Mouse (Mus musculus): ENCODE measurements around the gene Galt. TPM values are rescaled to one million over a fixed set of nuclear protein-coding genes. Genes with fewer than 3 reads are reported as not detected.
A peak's percentile ranks its signal among the peaks of the same experiment; 100 is the strongest.

Gene Galt
- polyA plus RNA-seq (2012; rRNA removed), result 189 and 211 TPM in 2 replicates

- H3K4me1 ChIP-seq (replicated peaks; ENCODE audit: control insufficient read depth, insufficient read depth, low read length), result peaks cover 11% of the 10 kb centered on the region
- H3K4me3 ChIP-seq (ENCODE audit: control insufficient read depth, insufficient read depth, low read length), result peak within 1 kb of the TSS; percentile 93
- peaks cover 6% of the 10 kb centered on the region for H3K36me3 ChIP-seq (ENCODE audit: control insufficient read depth, insufficient read depth, low read length)
- TF ChIP-seq CTCF (IDR thresholded peaks at IDR 0.05; ENCODE audit: borderline replicate concordance, control insufficient read depth, extremely low read depth, insufficient read depth, low read length, poor library complexity), result no peak
- TF ChIP-seq POLR2A (IDR thresholded peaks at IDR 0.05; ENCODE audit: control insufficient read depth, extremely low read depth, insufficient read depth, low read length, poor library complexity), result no peak
- no peak for DNase-seq
- no peaks in the 10 kb centered on the region for H3K27me3 ChIP-seq (ENCODE audit: control insufficient read depth, insufficient read depth, low read length)
- WGBS, result 17% methylated on average over 14 of the region's 14 CpGs
- H3K27ac ChIP-seq (ENCODE audit: control insufficient read depth, insufficient read depth, low read length), result peak within 1 kb of the TSS; percentile 63
Measured at GRCm38 (mm10) chr4:41754797-41755337, at the start of gene Galt. Gene Galt (plus strand): TSS chr4:41755228.

- Histone ChIP-seq H3K27ac (ENCODE audit: control insufficient read depth, insufficient read depth, low read length) (no peak overlapping the region), H3K27me3 (ENCODE audit: control insufficient read depth, insufficient read depth, low read length) (0 out of 2 replicates have a peak, but pooled peaks cover 3% of the 10 kb centered on the region), H3K4me1 (replicated peaks; ENCODE audit: control insufficient read depth, insufficient read depth, low read length) (peaks cover 6% of the 10 kb centered on the region; the same call in 1 of the 2 replicates), H3K36me3 (ENCODE audit: control insufficient read depth, insufficient read depth, low read length) (no peaks in the 10 kb centered on the region), H3K4me3 (ENCODE audit: control insufficient read depth, insufficient read depth, low read length) (no peak overlapping the region)
- no peak for TF ChIP-seq CTCF (IDR thresholded peaks at IDR 0.05; ENCODE audit: borderline replicate concordance, control insufficient read depth, extremely low read depth, insufficient read depth, low read length, poor library complexity)
- no peak for TF ChIP-seq POLR2A (IDR thresholded peaks at IDR 0.05; ENCODE audit: control insufficient read depth, extremely low read depth, insufficient read depth, low read length, poor library complexity)
- no peak for DNase-seq
- 79% methylated on average over 19 of the region's 19 CpGs for WGBS
Measured at GRCm38 (mm10) chr4:41705922-41706754, 48.9 kb upstream of the Galt start.

- peak; percentile 76 for DNase-seq
- Histone ChIP-seq H3K36me3 (ENCODE audit: control insufficient read depth, insufficient read depth, low read length) (no peaks in the 10 kb centered on the region), H3K4me1 (replicated peaks; ENCODE audit: control insufficient read depth, insufficient read depth, low read length) (peaks cover 11% of the 10 kb centered on the region), H3K27me3 (ENCODE audit: control insufficient read depth, insufficient read depth, low read length) (0 out of 2 replicates have a peak, but pooled peaks cover 3% of the 10 kb centered on the region), H3K27ac (ENCODE audit: control insufficient read depth, insufficient read depth, low read length) (no peak overlapping the region), H3K4me3 (ENCODE audit: control insufficient read depth, insufficient read depth, low read length) (no peak overlapping the region)
- WGBS, result 8% methylated on average over 13 of the region's 13 CpGs
- TF ChIP-seq POLR2A (IDR thresholded peaks at IDR 0.05; ENCODE audit: control insufficient read depth, extremely low read depth, insufficient read depth, low read length, poor library complexity) (no peak), CTCF (IDR thresholded peaks at IDR 0.05; ENCODE audit: borderline replicate concordance, control insufficient read depth, extremely low read depth, insufficient read depth, low read length, poor library complexity) (peak; percentile 62; the same call in 1 of the 2 replicates)
Measured at GRCm38 (mm10) chr4:41707011-41707535, 48.0 kb upstream of the Galt start.

- TF ChIP-seq POLR2A (IDR thresholded peaks at IDR 0.05; ENCODE audit: control insufficient read depth, extremely low read depth, insufficient read depth, low read length, poor library complexity), result no peak
- TF ChIP-seq CTCF (IDR thresholded peaks at IDR 0.05; ENCODE audit: borderline replicate concordance, control insufficient read depth, extremely low read depth, insufficient read depth, low read length, poor library complexity), result no peak
- Histone ChIP-seq H3K4me1 (replicated peaks; ENCODE audit: control insufficient read depth, insufficient read depth, low read length) (peaks cover 21% of the 10 kb centered on the region), H3K4me3 (ENCODE audit: control insufficient read depth, insufficient read depth, low read length) (no peak overlapping the region), H3K36me3 (ENCODE audit: control insufficient read depth, insufficient read depth, low read length) (no peaks in the 10 kb centered on the region), H3K27me3 (ENCODE audit: control insufficient read depth, insufficient read depth, low read length) (0 out of 2 replicates have a peak, but pooled peaks cover 3% of the 10 kb centered on the region), H3K27ac (ENCODE audit: control insufficient read depth, insufficient read depth, low read length) (no peak overlapping the region)
- DNase-seq, result no peak
- WGBS, result 44% methylated on average over 8 of the region's 8 CpGs
Measured at GRCm38 (mm10) chr4:41708192-41708745, 46.8 kb upstream of the Galt start.

GRCm38 (mm10) chr4:41710229-41710628 lies 44.8 kb upstream of the Galt start:
- Histone ChIP-seq H3K36me3 (ENCODE audit: control insufficient read depth, insufficient read depth, low read length) (no peaks in the 10 kb centered on the region), H3K27me3 (ENCODE audit: control insufficient read depth, insufficient read depth, low read length) (0 out of 2 replicates have a peak, but pooled peaks cover 3% of the 10 kb centered on the region), H3K4me1 (replicated peaks; ENCODE audit: control insufficient read depth, insufficient read depth, low read length) (peaks cover 27% of the 10 kb centered on the region), H3K27ac (ENCODE audit: control insufficient read depth, insufficient read depth, low read length) (no peak overlapping the region), H3K4me3 (ENCODE audit: control insufficient read depth, insufficient read depth, low read length) (no peak overlapping the region)
- DNase-seq, result no peak
- TF ChIP-seq CTCF (IDR thresholded peaks at IDR 0.05; ENCODE audit: borderline replicate concordance, control insufficient read depth, extremely low read depth, insufficient read depth, low read length, poor library complexity) (no peak), POLR2A (IDR thresholded peaks at IDR 0.05; ENCODE audit: control insufficient read depth, extremely low read depth, insufficient read depth, low read length, poor library complexity) (no peak)
- WGBS, result 80% methylated on average over 4 of the region's 4 CpGs

- Histone ChIP-seq H3K27ac (ENCODE audit: control insufficient read depth, insufficient read depth, low read length) (no peak overlapping the region), H3K36me3 (ENCODE audit: control insufficient read depth, insufficient read depth, low read length) (no peaks in the 10 kb centered on the region), H3K4me3 (ENCODE audit: control insufficient read depth, insufficient read depth, low read length) (no peak overlapping the region), H3K27me3 (ENCODE audit: control insufficient read depth, insufficient read depth, low read length) (no peaks in the 10 kb centered on the region), H3K4me1 (replicated peaks; ENCODE audit: control insufficient read depth, insufficient read depth, low read length) (peaks cover 25% of the 10 kb centered on the region)
- no peak for DNase-seq
- 82% methylated on average over 16 of the region's 16 CpGs for WGBS
- no peak for TF ChIP-seq CTCF (IDR thresholded peaks at IDR 0.05; ENCODE audit: borderline replicate concordance, control insufficient read depth, extremely low read depth, insufficient read depth, low read length, poor library complexity)
- no peak for TF ChIP-seq POLR2A (IDR thresholded peaks at IDR 0.05; ENCODE audit: control insufficient read depth, extremely low read depth, insufficient read depth, low read length, poor library complexity)
Measured at GRCm38 (mm10) chr4:41711705-41712375, 43.2 kb upstream of the Galt start.

Data from thymus, adult 2 months (tissue).